Mouse (Mus musculus) heart, adult 2 months (tissue): ENCODE results near the gene Gm20388.

Experiments used
- CTCF ChIP-seq: fragments of 200-600 bp; IDR thresholded peaks from 2 replicates; pipeline ENCODE4 v1.8.1; 2022; ENCODE audit warnings: antibody characterized with exemption, mild to moderate bottlenecking, moderate library complexity
- EP300 ChIP-seq: fragments of 200-500 bp; IDR thresholded peaks from 2 replicates; pipeline ENCODE4 v1.6.1; 2011; ENCODE audit warnings: low read depth, low read length, control low read depth; ENCODE audit not compliant: insufficient read depth
- POLR2A ChIP-seq: fragments of 200-500 bp; IDR thresholded peaks from 2 replicates; pipeline ENCODE4 v1.6.1; 2011; ENCODE audit warnings: mild to moderate bottlenecking, low read depth, low read length, control low read depth; ENCODE audit not compliant: insufficient read depth

- TF ChIP-seq CTCF (no peak), POLR2A (no peak), EP300 (no peak)
Observed at GRCm38 (mm10) chr8:121885433-121885832, 1974.8 kb downstream of the Gm20388 start.
